Mouse (Mus musculus): ENCODE measurements around the gene Nsrp1. TPM values are rescaled to one million over a fixed set of nuclear protein-coding genes. Genes with fewer than 3 reads are reported as not detected.

Gene Nsrp1
- total RNA-seq, 2 experiments from 2014 or later = 20.3 to 21.1 TPM

Small RNA genes within 50 kb of the gene (microRNA-seq; reads per million reads assigned to microRNA genes)
- gene Mir423 = 1,226 to 1,240 reads per million in 2 experiments

Other genes with a start within 250 kb of the Nsrp1 start
- 10 to 100 TPM; 61.3 to 63.9 TPM for gene Cpd, start 231.4 kb downstream of the Nsrp1 start, total RNA-seq (2021)
- not detected for gene Tmigd1, start 176.3 kb downstream of the Nsrp1 start, total RNA-seq (2021)
- gene Blmh, start 153.6 kb downstream of the Nsrp1 start, total RNA-seq (2021) = 10 to 100 TPM; 47.4 to 54.4 TPM
- not detected for gene Slc6a4, start 79.8 kb downstream of the Nsrp1 start, total RNA-seq (2021)
- 1 to 10 TPM; 3.7 to 4.2 TPM for gene Efcab5, start 110.5 kb upstream of the Nsrp1 start, total RNA-seq (2021)
- 10 to 100 TPM; 32.9 to 35.4 TPM for gene Ssh2, start 137.9 kb upstream of the Nsrp1 start, total RNA-seq (2021)